Comparison of ENCODE assay signal across 8 mouse cellular contexts in genomic region chr11:50850177-50850735, GRCm38 (mm10). TPM values are rescaled to one million over a fixed set of nuclear protein-coding genes. Genes with fewer than 3 reads are reported as not detected.
A peak's percentile ranks its signal among the peaks of the same experiment; 100 is the strongest.
DNase-seq lines count a peak whose midpoint lies in the region; ATAC-seq and TF ChIP-seq lines count a peak whose summit lies in the region.

Gene Grm6 (plus strand): TSS chr11:50850685.

- intact Hi-C loops in left cerebral cortex, postnatal 36 days (cut with DNase I), result no loop called here

- H3K4me1 ChIP-seq in kidney, embryonic 15.5 days, result peaks cover 32% of the 10 kb centered on the region
- H3K4me1 ChIP-seq in embryonic facial prominence, embryonic 10.5 days, result peaks cover 25% of the 10 kb centered on the region
- H3K4me1 ChIP-seq in limb, embryonic 11.5 days (ENCODE audit: control insufficient read depth, insufficient read depth, low read length), result peaks cover 6% of the 10 kb centered on the region; the same call in 1 of the 2 replicates
- H3K4me1 ChIP-seq in small intestine, adult 2 months (ENCODE audit: control insufficient read depth, insufficient read depth, insufficient read length, low read length), result no peaks in the 10 kb centered on the region; the same call in 1 of the 2 replicates

- DNase-seq in kidney, postnatal 14 days, result no peak
- DNase-seq in embryonic facial prominence, embryonic 10.5 days (ENCODE audit: low spot score), result peak; percentile 18
- peak; percentile 36 for DNase-seq in limb, embryonic 11.5 days (ENCODE audit: low spot score)
- no peak for DNase-seq in urinary bladder, postnatal 10 days (ENCODE audit: low spot score)
- DNase-seq in left cerebral cortex, postnatal 36 days (ENCODE audit: low spot score in 2 of 2), result no peak
- DNase-seq in adrenal gland, postnatal 4 days (ENCODE audit: low spot score in 2 of 2), result no peak

- peak within 1 kb of the TSS; percentile 90 for H3K4me2 ChIP-seq in kidney, embryonic 15.5 days
- peak within 1 kb of the TSS; percentile 72 for H3K4me2 ChIP-seq in limb, embryonic 11.5 days (ENCODE audit: low read depth, severe bottlenecking)

- H3K9me3 ChIP-seq in kidney, embryonic 15.5 days (replicated peaks), result no peaks in the 10 kb centered on the region
- H3K9me3 ChIP-seq in embryonic facial prominence, embryonic 10.5 days, result 0 out of 2 replicates have a peak, but pooled peaks cover 5% of the 10 kb centered on the region
- no peaks in the 10 kb centered on the region for H3K9me3 ChIP-seq in limb, embryonic 11.5 days (ENCODE audit: control insufficient read depth, low read length)

- H3K36me3 ChIP-seq in kidney, embryonic 15.5 days, result no peaks in the 10 kb centered on the region
- H3K36me3 ChIP-seq in embryonic facial prominence, embryonic 10.5 days (replicated peaks), result no peaks in the 10 kb centered on the region
- no peaks in the 10 kb centered on the region for H3K36me3 ChIP-seq in limb, embryonic 11.5 days (ENCODE audit: control insufficient read depth, insufficient read depth, low read length)
- H3K36me3 ChIP-seq in small intestine, adult 2 months (ENCODE audit: control insufficient read depth, insufficient read depth, low read length), result no peaks in the 10 kb centered on the region

- H3K27me3 ChIP-seq in kidney, embryonic 15.5 days, result peaks cover 65% of the 10 kb centered on the region
- H3K27me3 ChIP-seq in embryonic facial prominence, embryonic 10.5 days (replicated peaks; ENCODE audit: low read depth, poor library complexity, severe bottlenecking), result peaks cover 76% of the 10 kb centered on the region
- peaks cover 52% of the 10 kb centered on the region for H3K27me3 ChIP-seq in limb, embryonic 11.5 days (ENCODE audit: control insufficient read depth, insufficient read depth, low read length)
- H3K27me3 ChIP-seq in small intestine, adult 2 months (ENCODE audit: control insufficient read depth, insufficient read depth, low read length), result peaks cover 27% of the 10 kb centered on the region

- no peak for ATAC-seq in kidney, embryonic 15.5 days (replicated peaks; ENCODE audit: low FRiP score)
- no peak for ATAC-seq in limb, embryonic 11.5 days (ENCODE audit: insufficient number of reproducible peaks, low FRiP score, low TSS enrichment, low read depth)

- H3K4me3 ChIP-seq in kidney, embryonic 15.5 days (replicated peaks), result peak within 1 kb of the TSS; percentile 48
- peak within 1 kb of the TSS; percentile 62 for H3K4me3 ChIP-seq in embryonic facial prominence, embryonic 10.5 days
- H3K4me3 ChIP-seq in limb, embryonic 11.5 days (ENCODE audit: low read depth, low read length), result peak within 1 kb of the TSS; percentile 35
- H3K4me3 ChIP-seq in small intestine, adult 2 months (ENCODE audit: low read depth, low read length), result peak within 1 kb of the TSS; percentile 17

- 1% methylated on average over 11 of the region's 11 CpGs for WGBS in kidney, embryonic 15.5 days
- WGBS in embryonic facial prominence, embryonic 10.5 days, result 2% methylated on average over 11 of the region's 11 CpGs
- WGBS in limb, embryonic 11.5 days, result 2% methylated on average over 11 of the region's 11 CpGs
- WGBS in small intestine, adult 2 months, result 2% methylated on average over 11 of the region's 11 CpGs

- TF ChIP-seq CTCF in small intestine, adult 2 months (IDR thresholded peaks at IDR 0.05; ENCODE audit: extremely low read depth, insufficient read length, insufficient replicate concordance, low read depth, low read length), result no peak

- H3K27ac ChIP-seq in kidney, embryonic 15.5 days, result no peak within 1 kb of the TSS
- H3K27ac ChIP-seq in embryonic facial prominence, embryonic 10.5 days (replicated peaks), result no peak within 1 kb of the TSS
- no peak within 1 kb of the TSS for H3K27ac ChIP-seq in limb, embryonic 11.5 days (replicated peaks; ENCODE audit: low read depth, low read length)
- H3K27ac ChIP-seq in small intestine, adult 2 months (ENCODE audit: insufficient read depth, low read depth, low read length), result no peak within 1 kb of the TSS

- no peak for TF ChIP-seq POLR2A in small intestine, adult 2 months (IDR thresholded peaks at IDR 0.05; ENCODE audit: low read depth, low read length)

- no peak within 1 kb of the TSS for H3K9ac ChIP-seq in kidney, embryonic 15.5 days
- no peak within 1 kb of the TSS; the same call in 1 of the 2 replicates for H3K9ac ChIP-seq in limb, embryonic 11.5 days (ENCODE audit: low read length)

RNA-seq across cellular contexts. Expression of gene Grm6, which starts in this region (rescaled TPM):
- polyA plus RNA-seq in kidney, embryonic 15.5 days (2015; fragmentation: Nextera tagmentation; extraction: Ambion mirVana), result not detected in 2 replicates
- 0.06 TPM in 1 of 2 replicates, not detected in the other for polyA plus RNA-seq in embryonic facial prominence, embryonic 10.5 days (2016; fragmentation: Nextera tagmentation; extraction: Ambion mirVana)
- 0.11 and 0.16 TPM in 2 replicates for polyA plus RNA-seq in limb, embryonic 11.5 days (2014; fragmentation: Nextera tagmentation; extraction: Ambion mirVana)
- 0.24 and 0.53 TPM in 2 replicates for polyA plus RNA-seq in small intestine, adult 2 months (2012; rRNA removed)
- not detected for total RNA-seq in left cerebral cortex, postnatal 36 days (2021)
- not detected for total RNA-seq in adrenal gland, postnatal 4 days (2021)

Comparison
In these comparisons a context has a peak if more than half of its experiments do, and no peak if none do; other contexts are left out.
1. Peak in DNase-seq and H3K4me3 ChIP-seq in embryonic facial prominence, embryonic 10.5 days; RNA of the gene not detected or under 1 TPM.
2. Peak in DNase-seq, H3K4me3 ChIP-seq and H3K4me2 ChIP-seq in limb, embryonic 11.5 days; RNA of the gene not detected or under 1 TPM.